Mouse (Mus musculus) cerebellum, adult 2 months (tissue): ENCODE measurements around the gene Slc35e3.

Experiments
- CTCF ChIP-seq: fragments of 200-500 bp; IDR thresholded peaks from 2 replicates; pipeline ENCODE4 v1.5.1; 2011; ENCODE audit warnings: low read depth, mild to moderate bottlenecking, control low read depth, low read length, moderate library complexity, borderline replicate concordance; ENCODE audit not compliant: insufficient read depth
- POLR2A ChIP-seq: fragments of 200-500 bp; IDR thresholded peaks from 2 replicates; pipeline ENCODE4 v1.6.1; 2011; ENCODE audit warnings: low read length, control low read depth, borderline replicate concordance; ENCODE audit not compliant: insufficient read depth

DNA sequence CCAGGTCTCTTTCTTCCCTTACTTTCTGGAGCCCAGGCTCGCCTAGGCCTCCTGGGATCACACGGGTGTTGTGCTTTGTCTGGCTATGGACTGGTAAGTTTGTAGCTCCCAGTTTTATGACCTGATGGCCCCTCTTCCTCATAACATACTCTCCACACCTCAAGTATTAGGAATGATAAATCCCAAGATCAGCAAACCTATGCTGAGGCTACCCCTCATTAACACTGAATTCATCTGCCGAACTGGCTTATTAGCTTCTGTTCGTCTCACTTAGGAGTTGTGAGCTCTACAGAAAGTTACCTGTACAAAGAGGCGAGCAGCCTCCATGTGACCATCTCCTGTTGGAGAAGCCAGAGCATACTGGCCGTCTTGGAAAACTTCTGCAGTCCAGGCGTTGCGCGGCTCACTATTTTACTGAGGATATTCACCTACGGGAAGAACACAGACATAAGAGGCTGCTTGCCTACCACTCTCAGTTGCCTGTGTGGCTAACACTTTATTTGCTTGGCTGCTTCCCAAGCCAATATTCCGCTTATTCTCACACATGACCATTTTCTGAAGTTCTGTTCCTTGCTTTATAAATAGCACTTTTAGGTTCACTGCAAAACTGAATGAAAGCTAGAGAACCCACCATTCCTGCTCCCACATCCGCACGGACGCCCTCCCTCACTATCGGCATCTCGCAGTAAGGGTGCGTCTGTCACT, 35.0 kb upstream of the Slc35e3 start:
- no peak for TF ChIP-seq CTCF
- no peak for TF ChIP-seq POLR2A
